Mouse (Mus musculus) T-helper 2 cell (primary cell): ENCODE measurements at regions not wholly inside any gene's neighbourhood (a gene's known extent, or its start where the extent isn't known, plus 50 kb on each side); places are given as distances from the start of the nearest gene placed in this dataset.

Experiments used
- in situ Hi-C: fragments of 300-600 bp; cut with MboI, MseI; formaldehyde crosslinking; loops from one replicate; pipeline ENCODE4 v1.15.1; 2025; ENCODE audit warnings: high pct_unique_total_duplicates

DNA sequence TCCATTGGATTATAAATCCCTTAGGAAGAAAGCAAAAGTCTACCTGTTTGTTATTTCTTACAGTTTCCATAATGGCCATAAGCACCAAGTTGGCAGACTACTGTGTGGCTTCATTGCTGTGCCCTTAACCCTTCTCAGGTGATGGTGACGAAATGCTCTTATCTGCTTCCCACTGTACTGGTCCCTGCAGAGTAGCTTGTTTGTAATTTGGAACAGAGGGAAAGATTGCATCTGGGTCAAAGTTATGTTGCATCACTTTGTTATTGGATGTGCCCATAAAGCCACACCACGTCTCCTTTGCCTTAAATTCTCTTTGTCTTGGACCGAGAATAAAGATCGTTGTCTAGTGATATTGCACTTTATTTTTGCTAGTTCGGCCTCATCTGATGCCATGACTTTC, 615.9 kb downstream of the Nfib start:
- in situ Hi-C loops: no loop called here

DNA sequence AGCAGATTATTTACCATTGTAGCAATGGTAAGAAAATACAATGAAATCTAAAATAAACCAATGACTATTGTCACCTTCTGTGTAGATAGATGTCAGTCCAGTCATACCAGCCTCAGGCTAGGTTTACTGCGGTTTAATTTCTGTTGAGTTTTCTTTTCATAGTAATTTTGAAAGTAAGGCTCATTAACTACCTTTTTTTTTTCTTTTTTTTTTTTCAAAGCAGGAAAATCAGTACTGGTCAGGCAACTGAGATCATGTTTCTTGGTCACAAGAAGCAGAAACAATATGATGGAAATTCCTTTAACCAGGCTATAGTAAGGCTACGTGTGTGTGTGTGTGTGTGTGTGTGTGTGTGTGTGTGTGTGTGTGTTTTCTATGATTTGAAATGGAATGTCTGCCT, 622.0 kb downstream of the Nfib start:
- in situ Hi-C loops: no loop called here

DNA sequence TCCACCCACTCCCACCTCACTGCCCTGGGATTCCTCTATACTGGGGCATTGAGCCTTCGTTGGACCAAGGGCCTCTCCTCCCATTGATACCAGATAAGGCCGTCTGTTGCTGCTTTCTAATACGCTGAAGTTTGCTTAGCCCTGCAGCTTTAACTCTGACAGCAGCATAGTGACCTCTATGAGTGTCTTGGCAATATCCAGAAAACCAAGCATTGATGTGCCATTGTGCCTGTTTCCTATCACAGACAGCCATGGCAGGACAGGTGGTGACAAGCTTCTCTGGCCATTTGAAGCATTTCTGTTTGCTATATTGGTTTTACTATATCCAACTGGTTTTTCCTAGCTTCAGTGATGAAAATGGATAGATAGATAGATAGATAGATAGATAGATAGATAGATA, 625.4 kb upstream of the Mpdz start:
- in situ Hi-C loops: no loop called here

DNA sequence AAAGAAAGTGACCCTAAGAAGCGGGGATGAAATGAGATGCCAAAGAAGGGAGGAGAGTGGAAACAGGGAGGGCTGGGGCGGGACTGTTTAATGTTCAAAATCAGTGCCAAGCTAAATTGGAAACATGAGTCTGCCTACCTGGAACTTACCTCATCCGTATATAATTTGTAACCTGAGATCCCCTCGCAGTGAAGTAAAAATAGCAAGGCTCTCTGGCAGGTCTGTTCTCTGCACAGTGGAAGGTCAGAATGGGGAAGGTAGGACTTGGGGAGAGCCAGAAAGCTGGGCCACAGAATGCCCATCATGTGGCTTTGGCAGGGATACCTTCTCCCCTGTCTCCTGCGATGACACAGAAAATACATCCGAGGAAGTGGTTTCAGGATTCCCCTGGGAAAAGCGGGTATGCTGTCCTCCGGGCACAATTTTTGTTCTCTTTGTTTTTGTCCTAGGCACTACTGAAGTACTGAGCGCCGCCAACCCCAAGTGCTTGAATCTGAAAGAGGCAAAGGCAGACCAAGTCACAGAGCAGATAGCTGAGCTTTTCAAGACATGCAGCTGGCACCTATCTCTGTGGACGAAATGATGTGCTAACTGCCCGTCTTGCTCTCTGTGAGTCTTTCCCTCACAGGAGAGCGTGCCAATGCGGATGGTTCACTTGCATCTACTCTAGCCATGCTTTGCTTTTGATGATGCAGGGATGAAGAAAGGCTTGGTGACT, 623.2 kb upstream of the Mpdz start:
- in situ Hi-C loops: no loop called here

DNA sequence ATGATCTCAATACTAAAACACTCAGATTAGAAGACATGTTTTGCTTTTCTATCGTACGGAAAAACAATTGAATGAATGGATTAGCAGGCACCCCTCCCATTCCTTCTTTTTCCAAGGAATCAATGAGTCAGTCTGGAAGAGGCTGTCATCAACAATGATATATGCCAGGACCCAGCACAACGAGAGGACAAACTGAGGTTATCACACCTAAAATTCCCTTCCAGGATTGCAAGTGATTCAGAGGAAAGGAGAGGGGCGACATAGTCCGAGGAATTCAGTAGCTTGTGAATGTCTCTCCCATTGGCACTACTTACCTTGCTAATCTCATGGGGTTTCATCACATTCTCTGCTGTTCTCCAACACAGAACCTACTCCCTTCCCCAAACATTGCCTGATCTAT, 620.1 kb upstream of the Mpdz start:
- in situ Hi-C loops: no loop called here

DNA sequence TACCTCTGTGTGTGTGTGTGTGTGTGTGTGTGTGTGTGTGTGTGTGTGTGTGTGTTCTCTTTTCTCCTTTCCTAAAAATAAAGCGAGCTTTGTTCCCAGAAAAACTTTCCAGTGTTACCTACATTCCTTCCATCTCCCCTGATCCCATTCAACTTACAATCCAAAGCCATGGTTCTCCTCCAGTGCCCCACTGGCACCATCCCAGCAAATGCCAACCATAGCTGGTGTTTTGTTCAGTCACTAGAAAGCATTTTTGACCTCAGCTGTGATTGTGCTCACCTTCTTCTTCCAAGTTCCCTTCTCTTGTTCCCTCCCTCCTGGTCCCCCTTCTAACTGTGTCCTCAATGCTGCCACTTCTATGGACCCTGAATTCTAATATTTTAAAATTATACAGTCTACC, 614.1 kb upstream of the Mpdz start:
- in situ Hi-C loops: no loop called here

DNA sequence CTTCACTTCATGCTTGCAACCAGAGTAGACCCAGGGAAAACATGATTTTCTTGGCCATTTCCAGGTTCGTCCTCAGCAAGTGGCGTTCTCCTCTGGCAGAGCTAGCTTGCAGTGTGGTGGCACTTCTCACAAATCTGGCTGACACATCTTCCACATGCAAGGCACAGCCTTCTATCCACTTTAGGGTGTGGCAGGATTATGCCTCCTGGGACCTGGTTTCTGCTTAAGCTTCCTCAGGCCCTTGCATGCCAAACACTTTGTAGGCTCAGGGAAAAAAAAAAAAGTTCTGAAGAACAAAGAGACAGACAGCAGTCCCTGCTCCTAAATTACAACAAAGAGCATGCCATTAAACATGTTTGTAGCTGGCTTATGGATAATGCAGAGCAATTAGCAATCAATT, 605.6 kb upstream of the Mpdz start:
- in situ Hi-C loops: no loop called here

DNA sequence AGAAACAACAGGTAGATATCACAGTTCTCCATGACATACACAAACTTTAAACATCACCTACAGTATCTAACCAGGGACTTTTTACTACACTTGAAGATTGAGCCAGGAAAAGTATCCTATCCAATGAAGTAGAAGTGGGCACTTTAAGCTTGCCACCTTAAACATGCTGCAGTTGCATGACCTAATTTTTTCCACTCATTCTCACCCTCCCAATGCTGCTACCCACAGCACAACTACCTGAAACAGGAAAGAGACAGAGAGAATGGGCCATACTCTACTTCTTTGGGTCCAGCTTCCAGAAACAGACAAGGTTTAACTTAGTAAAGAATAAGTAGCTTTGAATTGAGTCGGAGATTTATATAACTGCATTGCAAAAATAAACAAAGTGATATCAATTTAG, 594.9 kb upstream of the Mpdz start:
- in situ Hi-C loops: no loop called here

DNA sequence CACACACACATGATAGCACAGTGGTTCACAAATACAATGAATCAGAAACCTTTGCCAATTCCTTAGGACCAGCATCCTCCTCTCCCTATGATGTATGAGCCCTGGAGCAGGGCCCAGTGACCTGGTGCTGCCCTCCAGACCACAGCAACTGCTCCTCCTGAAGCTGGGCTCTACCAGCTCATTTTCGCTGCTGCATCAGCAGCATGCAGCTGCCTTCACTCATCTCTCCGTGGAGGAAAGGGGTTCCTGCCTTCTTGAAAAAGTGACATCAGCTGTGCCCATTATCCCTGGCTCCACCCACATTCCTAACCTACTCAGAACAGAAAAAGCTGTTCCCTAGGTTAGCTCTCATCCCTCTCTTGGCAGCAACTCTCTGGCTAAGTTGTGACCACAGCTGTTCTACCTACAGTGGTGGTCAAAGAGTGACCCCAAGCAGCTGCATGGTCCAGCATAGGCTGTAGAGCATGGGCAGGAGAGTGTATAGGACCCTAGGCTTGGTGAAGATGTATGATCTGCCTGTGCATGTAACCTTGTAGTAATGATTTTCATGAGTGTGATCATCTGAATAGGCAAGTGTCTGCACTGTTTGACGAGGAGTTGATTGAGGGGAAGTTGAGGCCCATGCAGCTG, 592.6 kb upstream of the Mpdz start:
- in situ Hi-C loops: no loop called here

DNA sequence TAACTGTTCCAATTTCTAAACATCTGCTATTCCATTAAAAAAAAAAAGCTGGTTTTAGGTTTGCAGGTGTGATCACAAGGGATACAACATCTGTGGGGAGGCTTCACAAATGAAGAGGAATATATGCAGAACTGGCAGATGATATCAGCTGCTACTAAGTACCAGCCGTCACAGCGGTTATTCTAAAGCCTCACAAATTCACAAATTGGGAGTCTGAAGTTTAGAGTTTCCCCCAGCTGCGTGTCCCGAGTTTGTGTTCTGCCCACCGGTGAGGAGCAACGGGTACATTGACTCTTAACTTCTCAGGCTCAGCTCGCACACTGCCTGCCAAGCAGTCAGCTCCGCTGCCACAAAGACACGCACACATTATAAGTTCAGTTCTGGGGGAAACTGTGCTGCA, 586.6 kb upstream of the Mpdz start:
- in situ Hi-C loops: no loop called here

DNA sequence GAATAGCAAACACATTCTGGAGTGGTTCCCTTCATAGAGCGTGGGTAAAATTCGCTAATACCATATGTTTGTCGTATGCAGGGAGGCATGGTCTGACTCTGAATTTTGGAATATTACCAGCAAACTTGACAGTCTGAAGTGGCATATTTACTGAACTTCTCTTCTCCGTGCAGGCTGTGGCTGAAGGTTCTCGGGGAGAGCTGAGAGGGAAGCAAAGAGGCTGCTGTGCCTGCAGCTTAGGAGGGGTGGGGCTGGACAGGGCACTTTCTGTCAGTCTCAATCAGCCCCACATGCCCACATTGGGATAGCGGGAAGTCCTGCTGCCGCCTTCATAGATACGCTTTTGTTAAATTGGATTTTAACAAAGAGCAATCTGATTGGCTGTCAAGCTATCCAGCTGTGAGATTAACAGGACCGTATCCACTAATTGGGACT, 584.8 kb upstream of the Mpdz start:
- in situ Hi-C loops: no loop called here

DNA sequence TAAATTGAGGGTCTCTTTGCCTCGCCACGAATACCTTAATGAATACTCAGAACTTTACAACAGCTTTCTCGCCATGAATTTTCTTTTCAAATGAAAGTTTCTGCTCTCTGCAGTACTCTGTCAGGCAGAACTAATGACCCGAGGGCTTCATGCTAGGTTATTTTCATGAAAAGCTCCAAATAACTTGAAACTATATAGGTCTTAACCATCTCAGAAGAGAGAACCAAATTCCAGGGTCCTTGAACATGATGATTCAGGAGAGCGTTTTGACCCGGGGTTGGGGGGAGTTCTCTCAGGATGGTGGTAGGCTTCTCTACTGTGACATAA, 558.8 kb upstream of the Mpdz start:
- in situ Hi-C loops: no loop called here

DNA sequence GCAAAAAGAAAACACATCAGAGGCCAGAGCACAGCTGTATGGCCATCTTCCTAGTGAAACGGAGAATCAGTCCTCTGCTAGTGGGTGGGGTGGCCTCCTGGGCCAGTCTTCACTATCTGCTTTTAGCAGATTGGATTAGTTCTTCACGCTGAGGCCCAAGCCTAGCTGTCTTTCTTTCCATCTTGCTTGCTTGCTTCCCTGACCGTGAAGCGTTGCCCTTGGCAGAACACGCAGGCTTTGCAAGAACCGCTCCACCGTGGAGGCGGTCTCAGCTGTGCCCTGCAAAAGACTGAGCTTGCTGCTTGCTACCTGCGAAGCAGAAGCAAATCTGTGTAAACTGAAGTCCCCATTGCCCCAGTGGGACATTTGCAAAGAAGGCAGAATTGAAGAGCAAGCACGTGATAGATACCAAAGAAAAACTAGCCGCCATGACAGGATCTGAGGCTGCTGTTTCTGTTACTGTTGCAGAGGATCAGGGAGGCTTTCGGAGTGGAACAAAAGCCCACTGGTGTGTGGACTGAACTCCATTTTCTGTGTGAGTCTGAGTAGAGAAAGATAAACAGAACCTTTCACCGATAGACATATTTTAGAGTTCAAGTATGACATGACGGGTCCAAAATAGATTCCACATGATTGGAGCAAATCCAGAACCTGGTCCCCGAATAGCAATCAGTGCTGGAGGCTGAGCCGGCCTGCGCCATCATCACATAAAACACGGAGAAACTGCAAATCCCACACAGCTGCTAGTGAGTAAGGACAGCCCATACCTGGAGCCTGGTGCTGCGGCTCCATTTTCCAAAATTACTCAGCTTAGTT, 558.2 kb upstream of the Mpdz start:
- in situ Hi-C loops: no loop called here

DNA sequence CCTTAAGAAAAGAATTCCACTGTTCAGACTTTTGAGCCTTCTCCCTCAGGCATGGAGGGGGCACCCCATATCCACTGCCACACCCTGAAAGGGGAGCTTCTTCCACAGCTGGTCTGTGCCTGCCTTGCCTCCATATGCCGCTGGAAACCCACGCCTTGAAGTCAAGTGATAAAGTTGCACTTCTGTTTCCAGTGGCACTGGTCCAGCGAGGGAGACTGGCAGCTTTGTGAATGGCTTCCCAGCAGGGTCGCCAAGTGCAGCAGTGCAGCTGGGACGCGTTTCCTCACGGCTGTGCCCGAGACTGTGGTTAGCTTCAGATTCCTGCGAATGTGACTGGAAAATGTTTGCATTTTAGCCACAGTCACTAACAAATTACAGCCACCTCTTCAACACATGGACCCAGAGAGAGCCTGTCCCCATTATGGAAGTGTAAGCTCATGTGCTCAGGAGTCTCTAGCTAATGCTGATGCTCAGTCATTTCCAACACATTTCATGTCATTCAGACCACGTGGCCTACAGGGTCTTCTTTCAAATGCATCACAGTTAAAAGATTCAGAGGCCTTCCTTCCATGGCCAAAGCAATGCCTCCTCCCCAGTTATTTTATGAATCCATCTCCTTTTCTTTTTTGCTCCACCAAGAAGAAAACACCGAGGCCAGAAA, 557.2 kb upstream of the Mpdz start:
- in situ Hi-C loops: no loop called here

DNA sequence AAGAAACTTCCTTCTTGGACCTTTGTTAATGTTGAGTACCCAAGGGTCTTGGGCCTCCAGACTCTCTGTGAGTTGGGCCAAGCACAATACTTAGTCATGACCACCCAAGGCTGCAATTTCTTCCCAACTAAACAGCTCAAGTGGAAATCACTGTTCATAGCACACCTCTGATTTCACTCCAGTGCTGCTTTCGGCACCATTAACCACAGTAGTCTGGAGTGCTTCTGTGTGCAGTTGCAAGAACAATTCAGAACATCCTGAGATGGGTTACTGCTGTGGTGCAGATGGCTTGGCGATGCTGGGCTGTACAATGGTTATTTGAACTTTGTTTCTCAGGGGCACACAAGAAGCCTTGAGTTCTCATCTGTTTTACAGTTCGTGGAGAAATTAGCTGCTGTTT, 556.5 kb upstream of the Mpdz start:
- in situ Hi-C loops: no loop called here

DNA sequence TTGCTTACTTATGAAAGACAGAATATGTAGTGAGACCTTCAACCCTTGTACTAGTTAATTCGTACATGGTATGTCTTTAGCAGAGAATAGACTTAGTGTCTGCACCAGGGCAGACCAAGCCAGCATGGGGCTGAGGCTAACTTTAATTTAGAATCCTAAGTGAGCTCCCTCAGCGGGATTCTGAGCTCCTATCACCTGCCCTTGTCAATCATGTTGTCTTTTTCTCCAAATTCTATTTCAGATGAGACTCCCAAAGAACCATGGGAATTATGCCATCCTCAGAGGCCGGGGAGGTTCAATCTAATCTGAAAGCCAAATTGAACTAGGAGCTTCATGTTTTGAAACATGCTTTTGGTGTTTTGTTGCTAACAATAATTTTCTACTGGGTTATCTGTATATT, 553.8 kb upstream of the Mpdz start:
- in situ Hi-C loops: no loop called here

DNA sequence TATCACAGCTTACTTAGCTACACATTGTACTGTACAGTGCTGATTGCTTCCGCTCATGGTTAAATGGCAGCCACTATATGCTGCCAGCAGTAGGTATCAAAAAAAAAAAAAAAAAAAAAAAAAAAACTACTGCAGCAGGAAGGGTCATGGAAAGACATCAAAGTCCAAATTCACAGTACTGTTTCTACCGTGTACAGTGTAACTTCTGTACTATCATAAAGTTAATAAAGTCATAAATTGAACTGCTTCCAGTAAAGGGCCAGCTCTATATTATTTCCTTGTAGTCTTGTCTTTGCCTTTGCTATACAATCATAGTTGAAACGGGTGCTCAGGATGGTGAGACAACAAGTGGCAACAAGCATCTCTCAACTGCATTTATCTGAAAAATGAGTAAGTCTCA, 552.6 kb upstream of the Mpdz start:
- in situ Hi-C loops: no loop called here

DNA sequence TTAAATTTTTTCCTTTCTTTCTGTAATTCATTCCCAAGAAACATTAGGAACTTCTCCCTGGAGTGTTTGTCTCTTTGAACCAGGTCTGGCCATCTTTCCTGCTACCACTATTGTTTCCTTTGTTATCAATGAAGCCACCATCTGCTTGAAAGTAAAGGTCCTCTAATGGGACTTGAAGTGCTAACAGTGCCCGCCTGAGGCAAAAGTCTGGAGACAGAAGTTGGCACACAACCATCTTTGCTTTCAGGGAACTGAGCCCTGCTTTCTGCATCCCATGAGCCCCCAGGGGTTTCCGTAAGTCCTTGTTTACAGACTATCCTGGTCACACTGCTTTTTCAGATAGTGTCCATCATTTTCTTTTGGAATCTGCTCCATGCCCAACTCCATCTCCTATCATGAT, 546.2 kb upstream of the Mpdz start:
- in situ Hi-C loops: no loop called here

DNA sequence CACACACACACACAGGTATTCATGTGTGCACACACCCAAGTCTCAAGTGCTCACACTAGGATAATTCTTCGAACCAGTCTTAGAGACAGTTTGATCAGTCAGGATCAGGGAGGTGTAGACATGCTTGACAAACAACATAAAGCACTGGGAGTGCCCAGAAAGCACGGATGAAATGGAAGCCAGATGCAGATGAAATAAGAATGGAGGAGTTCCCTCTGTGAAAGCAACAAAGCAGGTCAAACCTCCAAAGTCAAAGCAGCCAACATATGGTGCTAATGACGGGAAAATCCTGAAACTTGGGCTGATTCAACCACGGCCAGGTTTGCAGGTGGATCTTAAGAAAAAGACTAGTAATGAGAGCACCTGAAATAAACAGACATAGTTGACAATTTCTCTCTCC, 544.0 kb upstream of the Mpdz start:
- in situ Hi-C loops: no loop called here

DNA sequence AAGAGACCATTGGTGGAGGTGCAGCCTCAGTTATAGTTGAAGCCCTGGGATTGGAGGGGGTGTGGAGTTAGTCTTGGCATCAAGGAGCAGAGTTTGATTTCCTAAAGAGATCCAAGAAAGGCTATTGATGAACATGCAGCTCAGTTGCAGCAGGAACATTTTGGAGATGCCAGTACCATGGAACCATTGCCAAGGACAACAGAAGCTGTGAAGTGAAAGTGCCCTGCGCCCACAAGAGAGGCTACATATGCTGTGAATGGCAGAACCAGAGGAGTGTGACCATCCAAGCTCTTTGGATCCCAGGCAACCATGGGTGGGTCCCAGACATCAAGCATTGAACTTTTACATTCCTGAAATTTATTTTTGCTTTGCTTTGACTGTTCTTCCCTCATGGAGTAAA, 539.2 kb upstream of the Mpdz start:
- in situ Hi-C loops: no loop called here

DNA sequence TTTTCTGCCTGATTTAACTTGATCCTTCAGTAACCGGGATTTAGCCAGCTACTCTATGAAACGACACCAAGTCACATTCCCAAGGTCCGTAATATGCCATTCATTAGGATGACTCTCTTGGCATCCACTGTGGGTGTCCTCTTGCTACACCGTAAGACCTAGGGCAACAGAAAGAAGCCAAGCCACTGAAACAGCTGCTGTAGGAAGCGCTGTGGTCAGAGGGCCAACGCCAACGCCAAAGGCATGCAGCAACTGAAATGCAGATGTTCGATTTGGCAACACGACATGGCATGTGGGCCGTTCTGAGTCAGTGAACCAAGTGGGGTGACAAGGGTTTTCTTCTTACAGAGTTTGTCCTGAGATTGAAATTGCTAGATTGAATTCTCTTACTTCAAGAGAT, 527.9 kb upstream of the Mpdz start:
- in situ Hi-C loops: loop anchor here (10.0 kb wide), 1 partner anchor 384 kb away; no protein-coding TSS in a partner anchor

DNA sequence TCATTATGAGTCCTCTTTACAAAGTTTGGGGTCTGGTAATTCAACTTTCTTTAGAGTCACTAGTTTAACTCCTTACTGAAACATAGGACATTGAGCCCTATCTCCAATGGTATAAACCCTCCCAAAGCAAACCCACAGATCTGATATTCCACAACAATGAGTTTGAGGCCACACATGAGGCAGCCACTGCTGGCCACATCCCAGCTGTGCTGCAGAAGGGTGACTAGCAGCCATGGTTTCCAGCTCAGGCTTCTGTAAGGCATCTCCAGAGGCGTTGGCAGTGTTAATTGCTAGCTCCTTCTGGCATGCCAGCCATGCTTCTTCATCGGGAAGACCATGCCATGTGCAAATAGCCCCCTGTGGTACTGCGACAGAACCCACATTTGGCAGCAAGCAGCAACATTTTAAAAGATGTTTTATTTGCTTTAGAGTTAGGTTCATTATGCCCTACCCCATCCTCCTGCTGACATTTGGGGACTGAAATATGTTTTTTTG, 527.1 kb upstream of the Mpdz start:
- in situ Hi-C loops: loop anchor here (10.0 kb wide), 1 partner anchor 385 kb away; no protein-coding TSS in a partner anchor
